Mouse (Mus musculus): ENCODE data around the gene Clec16a. TPM values are rescaled to one million over a fixed set of nuclear protein-coding genes. Genes with fewer than 3 reads are reported as not detected.

Clec16a gene
- polyA plus RNA-seq, 1 experiment from 2014 or later, result 31.5 TPM

- ATAC-seq (ENCODE audit: insufficient read depth, low FRiP score, low read depth), result no peak
- Histone ChIP-seq H3K27me3 (replicated peaks) (no peaks in the 10 kb centered on the region), H3K9ac (no peak overlapping the region), H3K4me1 (0 out of 2 replicates have a peak, but pooled peaks cover 5% of the 10 kb centered on the region), H3K9me3 (no peaks in the 10 kb centered on the region), H3K27ac (no peak overlapping the region), H3K4me3 (replicated peaks) (no peak overlapping the region), H3K36me3 (no peaks in the 10 kb centered on the region), H3K4me2 (no peak overlapping the region)
- 70% methylated on average over 2 of the region's 2 CpGs for WGBS
Observed at GRCm38 (mm10) chr16:10716696-10717095, 171.6 kb downstream of the Clec16a start.

GRCm38 (mm10) chr16:10719971-10720370 lies 174.8 kb downstream of the Clec16a start:
- Histone ChIP-seq H3K4me1 (peaks cover 9% of the 10 kb centered on the region; the same call in 1 of the 2 replicates), H3K36me3 (no peaks in the 10 kb centered on the region), H3K9ac (no peak overlapping the region), H3K9me3 (no peaks in the 10 kb centered on the region), H3K27me3 (replicated peaks) (no peaks in the 10 kb centered on the region), H3K4me2 (no peak overlapping the region), H3K4me3 (replicated peaks) (no peak overlapping the region), H3K27ac (no peak overlapping the region)
- WGBS, result 63% methylated on average over 6 of the region's 6 CpGs
- no peak for ATAC-seq (ENCODE audit: insufficient read depth, low FRiP score, low read depth)

GRCm38 (mm10) chr16:10722882-10723544 lies 177.9 kb downstream of the Clec16a start:
- Histone ChIP-seq H3K9ac (no peak overlapping the region), H3K4me2 (no peak overlapping the region), H3K9me3 (no peaks in the 10 kb centered on the region), H3K27ac (no peak overlapping the region), H3K36me3 (no peaks in the 10 kb centered on the region), H3K4me3 (replicated peaks) (no peak overlapping the region), H3K27me3 (replicated peaks) (no peaks in the 10 kb centered on the region), H3K4me1 (peaks cover 9% of the 10 kb centered on the region; the same call in 1 of the 2 replicates)
- 35% methylated on average over 1 of the region's 1 CpGs for whole genome bisulfite sequencing
- ATAC-seq (ENCODE audit: insufficient read depth, low FRiP score, low read depth), result peak; percentile 74

- Histone ChIP-seq H3K9me3 (no peaks in the 10 kb centered on the region), H3K36me3 (no peaks in the 10 kb centered on the region), H3K9ac (no peak overlapping the region), H3K27me3 (replicated peaks) (no peaks in the 10 kb centered on the region), H3K4me2 (no peak overlapping the region), H3K4me1 (peaks cover 11% of the 10 kb centered on the region; the same call in 1 of the 2 replicates), H3K27ac (no peak overlapping the region), H3K4me3 (replicated peaks) (no peak overlapping the region)
- no peak for ATAC-seq (ENCODE audit: insufficient read depth, low FRiP score, low read depth)
- WGBS, result 74% methylated on average over 5 of the region's 5 CpGs
Observed at GRCm38 (mm10) chr16:10723816-10724647, 178.9 kb downstream of the Clec16a start.

GRCm38 (mm10) chr16:10725156-10725555 lies 180.0 kb downstream of the Clec16a start:
- H3K4me1 ChIP-seq, result peaks cover 11% of the 10 kb centered on the region; the same call in 1 of the 2 replicates
- H3K36me3 ChIP-seq, result no peaks in the 10 kb centered on the region
- H3K4me3 ChIP-seq (replicated peaks), result no peak overlapping the region
- WGBS, result 56% methylated on average over 2 of the region's 2 CpGs
- H3K9ac ChIP-seq, result no peak overlapping the region
- H3K27ac ChIP-seq, result no peak overlapping the region
- no peak for ATAC-seq (ENCODE audit: insufficient read depth, low FRiP score, low read depth)
- H3K4me2 ChIP-seq, result no peak overlapping the region
- H3K27me3 ChIP-seq (replicated peaks), result no peaks in the 10 kb centered on the region
- no peaks in the 10 kb centered on the region for H3K9me3 ChIP-seq

GRCm38 (mm10) chr16:10727630-10728029 lies 182.5 kb downstream of the Clec16a start:
- WGBS, result 49% methylated on average over 4 of the region's 4 CpGs
- Histone ChIP-seq H3K27ac (no peak overlapping the region), H3K36me3 (no peaks in the 10 kb centered on the region), H3K9me3 (no peaks in the 10 kb centered on the region), H3K4me3 (replicated peaks) (no peak overlapping the region), H3K27me3 (replicated peaks) (no peaks in the 10 kb centered on the region), H3K4me1 (peaks cover 11% of the 10 kb centered on the region; the same call in 1 of the 2 replicates), H3K4me2 (no peak overlapping the region), H3K9ac (no peak overlapping the region)
- no peak for ATAC-seq (ENCODE audit: insufficient read depth, low FRiP score, low read depth)

- Histone ChIP-seq H3K27me3 (replicated peaks) (no peaks in the 10 kb centered on the region), H3K9me3 (no peaks in the 10 kb centered on the region), H3K27ac (no peak overlapping the region), H3K9ac (no peak overlapping the region), H3K36me3 (no peaks in the 10 kb centered on the region), H3K4me2 (no peak overlapping the region), H3K4me1 (peaks cover 4% of the 10 kb centered on the region; the same call in 1 of the 2 replicates), H3K4me3 (replicated peaks) (no peak overlapping the region)
- ATAC-seq (ENCODE audit: insufficient read depth, low FRiP score, low read depth), result no peak
- WGBS, result 54% methylated on average over 3 of the region's 3 CpGs
Observed at GRCm38 (mm10) chr16:10728886-10729285, 183.7 kb downstream of the Clec16a start.

- H3K4me2 ChIP-seq, result no peak overlapping the region
Observed at GRCm38 (mm10) chr16:10730941-10731340, 185.8 kb downstream of the Clec16a start.

GRCm38 (mm10) chr16:10731785-10732184 lies 186.6 kb downstream of the Clec16a start:
- 79% methylated on average over 4 of the region's 4 CpGs for WGBS
- no peak for ATAC-seq (ENCODE audit: insufficient read depth, low FRiP score, low read depth)
- H3K27me3 ChIP-seq (replicated peaks), result no peaks in the 10 kb centered on the region
- no peak overlapping the region for H3K9ac ChIP-seq
- H3K9me3 ChIP-seq, result no peaks in the 10 kb centered on the region
- 0 out of 2 replicates have a peak, but pooled peaks cover 2% of the 10 kb centered on the region for H3K4me1 ChIP-seq
- no peak overlapping the region for H3K27ac ChIP-seq
- no peaks in the 10 kb centered on the region for H3K36me3 ChIP-seq
- no peak overlapping the region for H3K4me2 ChIP-seq
- H3K4me3 ChIP-seq (replicated peaks), result no peak overlapping the region

More at GRCm38 (mm10) chr16:10730941-10731340, 185.8 kb downstream of the Clec16a start:
- H3K4me3 ChIP-seq (replicated peaks), result no peak overlapping the region
- 0 out of 2 replicates have a peak, but pooled peaks cover 2% of the 10 kb centered on the region for H3K4me1 ChIP-seq
- H3K9me3 ChIP-seq, result no peaks in the 10 kb centered on the region
- no peak for ATAC-seq (ENCODE audit: insufficient read depth, low FRiP score, low read depth)
- H3K36me3 ChIP-seq, result no peaks in the 10 kb centered on the region
- H3K27me3 ChIP-seq (replicated peaks), result no peaks in the 10 kb centered on the region
- H3K9ac ChIP-seq, result no peak overlapping the region
- WGBS, result 77% methylated on average over 4 of the region's 4 CpGs
- no peak overlapping the region for H3K27ac ChIP-seq

- no peak overlapping the region for H3K9ac ChIP-seq
- no peaks in the 10 kb centered on the region for H3K27me3 ChIP-seq (replicated peaks)
- no peak overlapping the region for H3K27ac ChIP-seq
- no peak overlapping the region for H3K4me3 ChIP-seq (replicated peaks)
- 59% methylated on average over 5 of the region's 5 CpGs for WGBS
- no peaks in the 10 kb centered on the region for H3K9me3 ChIP-seq
- 0 out of 2 replicates have a peak, but pooled peaks cover 3% of the 10 kb centered on the region for H3K4me1 ChIP-seq
- peak; percentile 82 for ATAC-seq (ENCODE audit: insufficient read depth, low FRiP score, low read depth)
- H3K36me3 ChIP-seq, result no peaks in the 10 kb centered on the region
- no peak overlapping the region for H3K4me2 ChIP-seq
Observed at GRCm38 (mm10) chr16:10732421-10732820, 187.3 kb downstream of the Clec16a start.

- no peaks in the 10 kb centered on the region for H3K27me3 ChIP-seq (replicated peaks)
- no peak for ATAC-seq (ENCODE audit: insufficient read depth, low FRiP score, low read depth)
- H3K9ac ChIP-seq, result no peak overlapping the region
- no peaks in the 10 kb centered on the region for H3K36me3 ChIP-seq
- H3K9me3 ChIP-seq, result no peaks in the 10 kb centered on the region
- no peak overlapping the region for H3K4me3 ChIP-seq (replicated peaks)
- H3K27ac ChIP-seq, result no peak overlapping the region
- 66% methylated on average over 2 of the region's 2 CpGs for WGBS
- peaks cover 7% of the 10 kb centered on the region; the same call in 1 of the 2 replicates for H3K4me1 ChIP-seq
- no peak overlapping the region for H3K4me2 ChIP-seq
Observed at GRCm38 (mm10) chr16:10735781-10736180, 190.6 kb downstream of the Clec16a start.

GRCm38 (mm10) chr16:10736364-10736763 lies 191.2 kb downstream of the Clec16a start:
- no peak overlapping the region for H3K4me2 ChIP-seq
- H3K9ac ChIP-seq, result no peak overlapping the region
- H3K9me3 ChIP-seq, result no peaks in the 10 kb centered on the region
- H3K36me3 ChIP-seq, result no peaks in the 10 kb centered on the region
- no peak overlapping the region for H3K27ac ChIP-seq
- 62% methylated on average over 10 of the region's 10 CpGs for WGBS
- no peaks in the 10 kb centered on the region for H3K27me3 ChIP-seq (replicated peaks)
- ATAC-seq (ENCODE audit: insufficient read depth, low FRiP score, low read depth), result no peak
- no peak overlapping the region for H3K4me3 ChIP-seq (replicated peaks)
- peaks cover 7% of the 10 kb centered on the region; the same call in 1 of the 2 replicates for H3K4me1 ChIP-seq

Measured in stomach, embryonic 15.5 days (tissue).